Mouse (Mus musculus) heart, postnatal 0 days (tissue): ENCODE measurements at regions not wholly inside any gene's neighbourhood (a gene's known extent, or its start where the extent isn't known, plus 50 kb on each side); places are given as distances from the start of the nearest gene placed in this dataset.
A peak's percentile ranks its signal among the peaks of the same experiment; 100 is the strongest.

Source experiments
- ATAC-seq: fragments of 200-750 bp; cut with Nextera tagmentation; 2 replicates; pipeline ENCODE4 v1.8.0; 2017; ENCODE audit warnings: low read depth, moderate number of reproducible peaks, moderate library complexity; ENCODE audit not compliant: insufficient read depth
- DNase-seq: peaks from one replicate; pipeline ENCODE4 v3.0.0-alpha.2; 2016; ENCODE audit warnings: low spot score
- H3K27ac ChIP-seq: fragments of 300-500 bp; sonication (generic); 2 replicates; pipeline ENCODE4 v1.5.1; 2014; ENCODE audit warnings: low read depth, mild to moderate bottlenecking
- H3K27me3 ChIP-seq: fragments of 300-500 bp; sonication (generic); 2 replicates; pipeline ENCODE4 v1.6.1; 2014; ENCODE audit warnings: low read length, mixed read lengths; ENCODE audit not compliant: control insufficient read depth, insufficient read depth
- H3K36me3 ChIP-seq: fragments of 300-500 bp; sonication (generic); replicated peaks from 2 replicates; pipeline ENCODE4 v1.6.1; 2014; ENCODE audit warnings: low read length, mixed read lengths; ENCODE audit not compliant: control insufficient read depth, insufficient read depth
- H3K4me1 ChIP-seq: fragments of 300-500 bp; sonication (generic); 2 replicates; pipeline ENCODE4 v1.6.1; 2014; ENCODE audit warnings: antibody characterized with exemption; ENCODE audit not compliant: control insufficient read depth, insufficient read depth
- H3K4me2 ChIP-seq: fragments of 300-500 bp; sonication (generic); 2 replicates; pipeline ENCODE4 v1.6.1; 2014; ENCODE audit warnings: low read depth, mild to moderate bottlenecking, low read length, moderate library complexity
- H3K4me3 ChIP-seq: fragments of 300-500 bp; sonication (generic); 2 replicates; pipeline ENCODE4 v1.5.1; 2014; ENCODE audit warnings: low read depth, low read length
- H3K9ac ChIP-seq: fragments of 300-500 bp; sonication (generic); replicated peaks from 2 replicates; pipeline ENCODE4 v1.6.1; 2014; ENCODE audit warnings: low read depth, low read length, mixed read lengths
- H3K9me3 ChIP-seq: fragments of 300-500 bp; sonication (generic); replicated peaks from 2 replicates; pipeline ENCODE4 v1.6.1; 2016; ENCODE audit warnings: low read length; ENCODE audit not compliant: control insufficient read depth
- CTCF ChIP-seq: IDR thresholded peaks from 2 replicates; pipeline ENCODE4 v1.5.1; 2016; ENCODE audit warnings: antibody characterized with exemption, control low read depth, low read depth
- EP300 ChIP-seq: IDR thresholded peaks from 2 replicates; pipeline ENCODE4 v1.6.1; 2016; ENCODE audit warnings: antibody characterized with exemption, low read depth
- WGBS: fragments of 180-500 bp; shearing (Covaris S2); extraction: QIAGEN DNeasy Blood & Tissue Kit; methylation state at CpG from one replicate; pipeline ENCODE4 v1.1.7; 2014; 5-methylcytosine and 5-hydroxymethylcytosine counted together

GRCm38 (mm10) chr2:61986967-61987550 is 59.2 kb upstream of the Slc4a10 start:
- no peaks in the 10 kb centered on the region for H3K36me3 ChIP-seq
- no peak overlapping the region for H3K4me3 ChIP-seq
- TF ChIP-seq CTCF (peak; percentile 47), EP300 (no peak)
- DNase-seq: peak; percentile 10
- no peaks in the 10 kb centered on the region for H3K9me3 ChIP-seq
- no peak overlapping the region for H3K27ac ChIP-seq
- no peaks in the 10 kb centered on the region for H3K4me1 ChIP-seq
- no peak for ATAC-seq
- H3K4me2 ChIP-seq: no peak overlapping the region
- WGBS: 36% methylated on average over 5 of the region's 5 CpGs
- no peaks in the 10 kb centered on the region for H3K27me3 ChIP-seq
- no peak overlapping the region for H3K9ac ChIP-seq
